Mouse (Mus musculus) neural tube, embryonic 10.5 days (tissue): ENCODE measurements at regions not wholly inside any gene's neighbourhood (a gene's known extent, or its start where the extent isn't known, plus 50 kb on each side); places are given as distances from the start of the nearest gene placed in this dataset.

Experiments
- DNase-seq: peaks from one replicate; pipeline ENCODE4 v3.0.0-alpha.2; 2017; ENCODE audit warnings: low spot score; ENCODE audit errors: extremely low spot score

- no peak for DNase-seq
Measured at GRCm38 (mm10) chr12:9261662-9262061, 231.9 kb downstream of the Ttc32 start.

- no peak for DNase-seq
Measured at GRCm38 (mm10) chr12:9266221-9266620, 236.4 kb downstream of the Ttc32 start.

- DNase-seq: no peak
Measured at GRCm38 (mm10) chr12:9271484-9271883, 241.7 kb downstream of the Ttc32 start.

GRCm38 (mm10) chr12:9274181-9274580, 244.4 kb downstream of the Ttc32 start:
- DNase-seq: no peak

GRCm38 (mm10) chr12:9275697-9276096, 245.9 kb downstream of the Ttc32 start:
- DNase-seq: peak; percentile 24

- no peak for DNase-seq
Measured at GRCm38 (mm10) chr12:9278735-9279134, 248.9 kb downstream of the Ttc32 start.

- DNase-seq: no peak
Measured at GRCm38 (mm10) chr12:9279893-9280605, 250.3 kb downstream of the Ttc32 start.

GRCm38 (mm10) chr12:9287271-9287670, 257.5 kb downstream of the Ttc32 start:
- no peak for DNase-seq

GRCm38 (mm10) chr12:9292656-9293055, 262.9 kb downstream of the Ttc32 start:
- DNase-seq: no peak

GRCm38 (mm10) chr12:9295211-9295610, 265.4 kb downstream of the Ttc32 start:
- no peak for DNase-seq

GRCm38 (mm10) chr12:9298848-9299655, 269.3 kb downstream of the Ttc32 start:
- DNase-seq: no peak

GRCm38 (mm10) chr12:9304146-9304545, 265.8 kb upstream of the Osr1 start:
- DNase-seq: no peak

GRCm38 (mm10) chr12:9337891-9338672, 231.8 kb upstream of the Osr1 start:
- DNase-seq: no peak

- peak; percentile 50 for DNase-seq
Measured at GRCm38 (mm10) chr12:9338801-9339231, 231.1 kb upstream of the Osr1 start.

GRCm38 (mm10) chr12:9340769-9341168, 229.1 kb upstream of the Osr1 start:
- no peak for DNase-seq

- no peak for DNase-seq
Measured at GRCm38 (mm10) chr12:9345359-9345758, 224.6 kb upstream of the Osr1 start.

GRCm38 (mm10) chr12:9355512-9355911, 214.4 kb upstream of the Osr1 start:
- DNase-seq: no peak

- DNase-seq: no peak
Measured at GRCm38 (mm10) chr12:9357856-9358255, 212.1 kb upstream of the Osr1 start.

GRCm38 (mm10) chr12:9358872-9359271, 211.0 kb upstream of the Osr1 start:
- no peak for DNase-seq

- DNase-seq: no peak
Measured at GRCm38 (mm10) chr12:9365931-9366330, 204.0 kb upstream of the Osr1 start.

- no peak for DNase-seq
Measured at GRCm38 (mm10) chr12:9368682-9369081, 201.2 kb upstream of the Osr1 start.

- no peak for DNase-seq
Measured at GRCm38 (mm10) chr12:9401956-9402355, 168.0 kb upstream of the Osr1 start.
